11 mouse cellular contexts compared by ENCODE assay signal in the genomic region with DNA sequence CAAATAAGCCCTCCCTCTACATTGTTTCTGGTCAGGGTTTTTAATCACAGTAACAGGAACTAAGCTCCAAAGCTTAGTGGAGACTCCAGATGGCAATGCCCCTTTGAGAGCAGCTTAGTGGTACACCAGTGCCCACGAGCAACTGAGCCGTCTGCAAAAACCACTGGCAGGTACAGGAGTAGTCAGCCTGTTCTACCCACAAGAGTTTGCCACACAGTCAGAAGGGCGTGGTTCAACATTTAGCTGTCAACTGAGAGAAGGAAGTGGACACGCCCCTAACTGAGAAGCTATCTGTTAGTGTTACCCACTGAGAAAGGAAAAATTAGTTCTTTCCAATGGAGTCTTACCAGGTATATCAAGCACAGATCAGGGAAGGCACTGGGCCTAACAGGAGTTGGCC. TPM values are rescaled to one million over a fixed set of nuclear protein-coding genes. Genes with fewer than 3 reads are reported as not detected.
DNase-seq lines count a peak whose midpoint lies in the region; ATAC-seq and TF ChIP-seq lines count a peak whose summit lies in the region.
"Had no signal": no experiment of that assay in that cellular context is flagged by ENCODE, and none has a peak within 500 bp of the region (broad histone marks: within the 10 kb centered on the region; RNA-seq: fewer than 3 reads in every experiment).

No protein-coding gene starts in this region.

- whole genome bisulfite sequencing in embryonic facial prominence, embryonic 14.5 days: 71% methylated on average over 4 of the region's 4 CpGs
- 87% methylated on average over 4 of the region's 4 CpGs for WGBS in embryonic facial prominence, embryonic 10.5 days
- WGBS in liver, embryonic 15.5 days (ENCODE audit: insufficient replicate concordance): 18% methylated on average over 4 of the region's 4 CpGs

- H3K4me1 ChIP-seq in embryonic facial prominence, embryonic 14.5 days (ENCODE audit: control insufficient read depth, insufficient read depth, low read length): 0 out of 2 replicates have a peak, but pooled peaks cover 2% of the 10 kb centered on the region
- no peaks in the 10 kb centered on the region; the same call in 1 of the 2 replicates for H3K4me1 ChIP-seq in embryonic facial prominence, embryonic 10.5 days
- peaks cover 61% of the 10 kb centered on the region for H3K4me1 ChIP-seq in bone marrow macrophage, adult 2 months (ENCODE audit: control insufficient read depth, insufficient read depth, low read length)
- H3K4me1 ChIP-seq in liver, embryonic 15.5 days (replicated peaks): peaks cover 27% of the 10 kb centered on the region
- H3K4me1 ChIP-seq: forebrain, embryonic 12.5 days had no signal

- no peaks in the 10 kb centered on the region for H3K36me3 ChIP-seq in embryonic facial prominence, embryonic 14.5 days (ENCODE audit: control insufficient read depth, insufficient read depth, low read length)
- H3K36me3 ChIP-seq in embryonic facial prominence, embryonic 10.5 days (replicated peaks): no peaks in the 10 kb centered on the region
- H3K36me3 ChIP-seq in liver, embryonic 15.5 days (replicated peaks): no peaks in the 10 kb centered on the region
- no peaks in the 10 kb centered on the region for H3K36me3 ChIP-seq in splenic B cell, adult 2 months (ENCODE audit: control insufficient read depth, insufficient read depth, low read length, poor library complexity, severe bottlenecking)
- H3K36me3 ChIP-seq: forebrain, embryonic 12.5 days had no signal

- no peak overlapping the region for H3K27ac ChIP-seq in embryonic facial prominence, embryonic 14.5 days (replicated peaks; ENCODE audit: low read depth, low read length)
- no peak overlapping the region for H3K27ac ChIP-seq in embryonic facial prominence, embryonic 10.5 days (replicated peaks)
- peak overlapping the region; percentile 91 for H3K27ac ChIP-seq in bone marrow macrophage, adult 2 months (ENCODE audit: insufficient read depth, low read depth, low read length)
- peak overlapping the region; percentile 9; the same call in 1 of the 2 replicates for H3K27ac ChIP-seq in liver, embryonic 15.5 days (replicated peaks)
- H3K27ac ChIP-seq: forebrain, embryonic 12.5 days had no signal

- H3K27me3 ChIP-seq in embryonic facial prominence, embryonic 14.5 days (replicated peaks; ENCODE audit: control insufficient read depth, insufficient read depth, low read length): no peaks in the 10 kb centered on the region
- no peaks in the 10 kb centered on the region for H3K27me3 ChIP-seq in embryonic facial prominence, embryonic 10.5 days (replicated peaks; ENCODE audit: low read depth, poor library complexity, severe bottlenecking)
- no peaks in the 10 kb centered on the region for H3K27me3 ChIP-seq in liver, embryonic 15.5 days
- H3K27me3 ChIP-seq in splenic B cell, adult 2 months (ENCODE audit: control insufficient read depth, insufficient read depth, low read length, poor library complexity, severe bottlenecking): no peaks in the 10 kb centered on the region
- H3K27me3 ChIP-seq: forebrain, embryonic 12.5 days had no signal

- TF ChIP-seq CTCF in bone marrow macrophage, adult 2 months (IDR thresholded peaks at IDR 0.05; ENCODE audit: low read depth, low read length): no peak

- peak; percentile 11 for DNase-seq in embryonic facial prominence, embryonic 14.5 days (ENCODE audit: low spot score)
- no peak for DNase-seq in embryonic facial prominence, embryonic 10.5 days (ENCODE audit: low spot score)
- peak; percentile 10 for DNase-seq in splenic B cell, adult 2 months (ENCODE audit: low read depth, low spot score)
- no peak for DNase-seq in cerebellum, adult 11-12 months
- DNase-seq in kidney, adult 8-10 months: no peak
- no peak for DNase-seq in heart, adult 9 months (ENCODE audit: low spot score in 2 of 2)
- DNase-seq: cerebellum, postnatal 25 days; lung, embryonic 14.5 days had no signal

- H3K4me3 ChIP-seq in embryonic facial prominence, embryonic 14.5 days (ENCODE audit: low read depth, low read length): no peak overlapping the region
- H3K4me3 ChIP-seq in embryonic facial prominence, embryonic 10.5 days: no peak overlapping the region
- no peak overlapping the region for H3K4me3 ChIP-seq in bone marrow macrophage, adult 2 months (ENCODE audit: insufficient read depth, low read length)
- H3K4me3 ChIP-seq in liver, embryonic 15.5 days (replicated peaks): no peak overlapping the region
- H3K4me3 ChIP-seq: forebrain, embryonic 12.5 days had no signal

- TF ChIP-seq POLR2A in bone marrow macrophage, adult 2 months (IDR thresholded peaks at IDR 0.05; ENCODE audit: borderline replicate concordance, low read depth, low read length): no peak

- H3K4me2 ChIP-seq in embryonic facial prominence, embryonic 14.5 days (ENCODE audit: low read depth, low read length): no peak overlapping the region
- no peak overlapping the region for H3K4me2 ChIP-seq in liver, embryonic 15.5 days
- H3K4me2 ChIP-seq: forebrain, embryonic 12.5 days; lung, embryonic 14.5 days had no signal

- no peak for ATAC-seq in embryonic facial prominence, embryonic 14.5 days (ENCODE audit: low read depth)
- peak; percentile 68; the same call in 1 of the 2 replicates for ATAC-seq in liver, embryonic 15.5 days (ENCODE audit: insufficient read depth)

- H3K9ac ChIP-seq in embryonic facial prominence, embryonic 14.5 days (ENCODE audit: low read depth, low read length): no peak overlapping the region
- H3K9ac ChIP-seq in liver, embryonic 15.5 days: no peak overlapping the region
- H3K9ac ChIP-seq: forebrain, embryonic 12.5 days; lung, embryonic 14.5 days had no signal

- no peaks in the 10 kb centered on the region for H3K9me3 ChIP-seq in embryonic facial prominence, embryonic 14.5 days (ENCODE audit: control insufficient read depth, low read length)
- no peaks in the 10 kb centered on the region for H3K9me3 ChIP-seq in embryonic facial prominence, embryonic 10.5 days
- no peaks in the 10 kb centered on the region for H3K9me3 ChIP-seq in liver, embryonic 15.5 days (replicated peaks)
- H3K9me3 ChIP-seq: forebrain, embryonic 12.5 days had no signal

RNA-seq across cellular contexts. Expression of gene Fyb, which starts 32.1 kb away (rescaled TPM):
- polyA plus RNA-seq in embryonic facial prominence, embryonic 14.5 days (2014; fragmentation: Nextera tagmentation; extraction: Ambion mirVana): 7.5 and 11.0 TPM in 2 replicates
- 2.3 and 3.3 TPM in 2 replicates for polyA plus RNA-seq in embryonic facial prominence, embryonic 10.5 days (2016; fragmentation: Nextera tagmentation; extraction: Ambion mirVana)
- polyA plus RNA-seq in bone marrow macrophage, adult 2 months (2012; ENCODE audit: insufficient read depth, insufficient read length, missing spikeins): 1,205 and 1,358 TPM in 2 replicates
- 19.4 and 19.8 TPM in 2 replicates for polyA plus RNA-seq in liver, embryonic 15.5 days (2015; fragmentation: Nextera tagmentation; extraction: Ambion mirVana)

Comparison
In these comparisons a context has a peak if more than half of its experiments do, and no peak if none do; other contexts are left out.
1. DNase-seq: peak in embryonic facial prominence, embryonic 14.5 days (single experiment) and splenic B cell, adult 2 months (single experiment); none in embryonic facial prominence, embryonic 10.5 days (single experiment), cerebellum, adult 11-12 months (single experiment), kidney, adult 8-10 months (0 of 2) and heart, adult 9 months (0 of 2).
2. H3K27ac ChIP-seq: peak in bone marrow macrophage, adult 2 months (single experiment) and liver, embryonic 15.5 days (single experiment); none in embryonic facial prominence, embryonic 14.5 days (single experiment) and embryonic facial prominence, embryonic 10.5 days (single experiment).
3. RNA of gene Fyb, which starts 32.1 kb away (polyA plus RNA-seq): 1,205 to 1,358 TPM in bone marrow macrophage, adult 2 months; 19.4 to 19.8 TPM in liver, embryonic 15.5 days, 7.5 to 11.0 TPM in embryonic facial prominence, embryonic 14.5 days and 2.3 to 3.3 TPM in embryonic facial prominence, embryonic 10.5 days; every median in the first group is over 10 times any median in the second.